9 mouse cellular contexts compared by ENCODE assay signal in genomic region chr13:54837471-54837889, GRCm38 (mm10). TPM values are rescaled to one million over a fixed set of nuclear protein-coding genes. Genes with fewer than 3 reads are reported as not detected.
DNase-seq lines count a peak whose midpoint lies in the region; ATAC-seq and TF ChIP-seq lines count a peak whose summit lies in the region.
"Had no signal": no experiment of that assay in that cellular context is flagged by ENCODE, and none has a peak within 500 bp of the region (broad histone marks: within the 10 kb centered on the region; RNA-seq: fewer than 3 reads in every experiment).

No protein-coding gene starts in this region.

- H3K79me2 ChIP-seq in heart, adult 2 months (replicated peaks; ENCODE audit: control insufficient read depth, insufficient read depth, low read length), result no peaks in the 10 kb centered on the region

- TF ChIP-seq CTCF in lung, postnatal 0 days (IDR thresholded peaks at IDR 0.05), result no peak
- TF ChIP-seq CTCF in stomach, postnatal 0 days (IDR thresholded peaks at IDR 0.05; ENCODE audit: low read depth), result no peak
- no peak for TF ChIP-seq CTCF in heart, adult 2 months (IDR thresholded peaks at IDR 0.05)

- no peaks in the 10 kb centered on the region for H3K36me3 ChIP-seq in lung, postnatal 0 days (ENCODE audit: insufficient read depth, low read length)
- no peaks in the 10 kb centered on the region for H3K36me3 ChIP-seq in stomach, postnatal 0 days (ENCODE audit: control insufficient read depth, insufficient read depth, low read length)
- H3K36me3 ChIP-seq in heart, adult 2 months (ENCODE audit: control insufficient read depth, insufficient read depth, low read length), result no peaks in the 10 kb centered on the region

- no peak for ATAC-seq in lung, postnatal 0 days
- no peak for ATAC-seq in stomach, postnatal 0 days (ENCODE audit: low FRiP score, low TSS enrichment)

- TF ChIP-seq EP300 in lung, postnatal 0 days (IDR thresholded peaks at IDR 0.05), result no peak
- no peak for TF ChIP-seq EP300 in stomach, postnatal 0 days (optimal IDR thresholded peaks at IDR 0.05)
- TF ChIP-seq EP300 in heart, adult 2 months (IDR thresholded peaks at IDR 0.05; ENCODE audit: insufficient read depth, low read depth, low read length), result no peak

- H3K27me3 ChIP-seq in lung, postnatal 0 days (replicated peaks; ENCODE audit: insufficient read depth, low read length), result no peaks in the 10 kb centered on the region
- no peaks in the 10 kb centered on the region for H3K27me3 ChIP-seq in stomach, postnatal 0 days (ENCODE audit: control insufficient read depth, insufficient read depth, low read length)
- no peaks in the 10 kb centered on the region for H3K27me3 ChIP-seq in heart, adult 2 months (ENCODE audit: control insufficient read depth, insufficient read depth, low read length)

- H3K9me3 ChIP-seq in lung, postnatal 0 days (ENCODE audit: low read length), result no peaks in the 10 kb centered on the region
- H3K9me3 ChIP-seq in stomach, postnatal 0 days (ENCODE audit: control insufficient read depth, low read length), result no peaks in the 10 kb centered on the region

- H3K27ac ChIP-seq in lung, postnatal 0 days (ENCODE audit: low read length), result no peak overlapping the region
- H3K27ac ChIP-seq in stomach, postnatal 0 days (replicated peaks), result no peak overlapping the region
- no peak overlapping the region for H3K27ac ChIP-seq in heart, adult 2 months
- H3K27ac ChIP-seq: gastrocnemius, adult 2 months had no signal

- peak; percentile 9 for DNase-seq in lung, postnatal 0 days (ENCODE audit: low spot score)
- DNase-seq in lung, postnatal 4 days, result no peak
- DNase-seq in embryo, embryonic 11.5 days (ENCODE audit: low read depth, low spot score), result peak; percentile 26
- peak; percentile 44 to 59 for DNase-seq in layer of hippocampus, postnatal 10 days (ENCODE audit: low spot score in 2 of 2)
- peak; percentile 51 to 67 for DNase-seq in right cerebral cortex, postnatal 10 days (ENCODE audit: low spot score in 2 of 2)
- no peak for DNase-seq in stomach, postnatal 0 days (ENCODE audit: low spot score)
- DNase-seq in heart, adult 2 months, result no peak
- no peak for DNase-seq in thymus, postnatal 36 days
- DNase-seq: gastrocnemius, adult 2 months had no signal

- no peak overlapping the region for H3K4me3 ChIP-seq in lung, postnatal 0 days (ENCODE audit: low read depth, low read length)
- H3K4me3 ChIP-seq in stomach, postnatal 0 days (ENCODE audit: low read depth, low read length), result no peak overlapping the region
- H3K4me3 ChIP-seq in heart, adult 2 months, result no peak overlapping the region
- H3K4me3 ChIP-seq: gastrocnemius, adult 2 months had no signal

- no peaks in the 10 kb centered on the region for H3K4me1 ChIP-seq in lung, postnatal 0 days (ENCODE audit: insufficient read depth, low read depth, low read length)
- H3K4me1 ChIP-seq in stomach, postnatal 0 days (replicated peaks; ENCODE audit: control insufficient read depth, insufficient read depth), result no peaks in the 10 kb centered on the region
- no peaks in the 10 kb centered on the region for H3K4me1 ChIP-seq in heart, adult 2 months (ENCODE audit: control insufficient read depth, insufficient read depth, low read length)

- no peak overlapping the region for H3K4me2 ChIP-seq in lung, postnatal 0 days (replicated peaks; ENCODE audit: low read depth, low read length)
- H3K4me2 ChIP-seq in stomach, postnatal 0 days (replicated peaks; ENCODE audit: low read depth), result no peak overlapping the region

- WGBS in lung, postnatal 0 days, result 11% methylated on average over 9 of the region's 9 CpGs
- 14% methylated on average over 9 of the region's 9 CpGs for WGBS in stomach, postnatal 0 days
- WGBS in heart, adult 2 months, result 10% methylated on average over 9 of the region's 9 CpGs

- intact Hi-C loops in heart, adult 2 months (cut with DNase I), result no loop called here

- no peak for TF ChIP-seq POLR2A in heart, adult 2 months (IDR thresholded peaks at IDR 0.05; ENCODE audit: insufficient read depth, low read depth, low read length)

- no peak overlapping the region for H3K9ac ChIP-seq in lung, postnatal 0 days (replicated peaks; ENCODE audit: low read depth)
- H3K9ac ChIP-seq in stomach, postnatal 0 days (ENCODE audit: low read length), result no peak overlapping the region
- no peak overlapping the region for H3K9ac ChIP-seq in heart, adult 2 months (ENCODE audit: low read depth, low read length)

RNA-seq across cellular contexts. Expression of gene Tspan17, which starts 48.3 kb away (rescaled TPM):
- polyA plus RNA-seq in lung, postnatal 0 days (2015; fragmentation: Nextera tagmentation; extraction: Ambion mirVana), result 32.9 and 40.5 TPM in 2 replicates
- total RNA-seq in layer of hippocampus, postnatal 10 days (2021), result 10 to 100 TPM; 85.6 to 92.1 TPM
- polyA plus RNA-seq in stomach, postnatal 0 days (2015; fragmentation: Nextera tagmentation; extraction: Ambion mirVana), result 15.4 and 16.8 TPM in 2 replicates
- total RNA-seq in heart, adult 2 months (2021), result 10 to 100 TPM; 10.0 to 12.7 TPM
- 7.2 and 7.6 TPM in 2 replicates for polyA plus RNA-seq in heart, adult 2 months (2012; rRNA removed)

RNA-seq across cellular contexts. Expression of gene Eif4e1b, which starts 53.7 kb away (rescaled TPM):
- not detected in 2 replicates for polyA plus RNA-seq in lung, postnatal 0 days (2015; fragmentation: Nextera tagmentation; extraction: Ambion mirVana)
- total RNA-seq in layer of hippocampus, postnatal 10 days (2021), result not detected
- polyA plus RNA-seq in stomach, postnatal 0 days (2015; fragmentation: Nextera tagmentation; extraction: Ambion mirVana), result not detected in 2 replicates
- total RNA-seq in heart, adult 2 months (2021), result not detected
- not detected in 2 replicates for polyA plus RNA-seq in heart, adult 2 months (2012; rRNA removed)
- total RNA-seq: gastrocnemius, adult 2 months had no signal

Comparison
In these comparisons a context has a peak if more than half of its experiments do, and no peak if none do; other contexts are left out.
1. DNase-seq: peak in lung, postnatal 0 days (single experiment), embryo, embryonic 11.5 days (single experiment), layer of hippocampus, postnatal 10 days (2 of 2) and right cerebral cortex, postnatal 10 days (2 of 2); none in lung, postnatal 4 days (0 of 2), stomach, postnatal 0 days (single experiment), heart, adult 2 months (0 of 2) and thymus, postnatal 36 days (0 of 2).